Comparison of ENCODE assay signal across 21 mouse cellular contexts in genomic region chr10:85541481-85541880, GRCm38 (mm10).
"Had no signal": no experiment of that assay in that cellular context is flagged by ENCODE, and none has a peak within 500 bp of the region (broad histone marks: within the 10 kb centered on the region; RNA-seq: fewer than 3 reads in every experiment).

No protein-coding gene starts in this region.

- H3K36me3 ChIP-seq: limb, embryonic 10.5 days; limb, embryonic 13.5 days; liver, embryonic 12.5 days; liver, embryonic 15.5 days; lung, embryonic 15.5 days; midbrain, embryonic 15.5 days; neural tube, embryonic 12.5 days; neural tube, embryonic 15.5 days had no signal

- H3K27ac ChIP-seq: layer of hippocampus, adult 2 months; limb, embryonic 10.5 days; limb, embryonic 13.5 days; liver, embryonic 12.5 days; liver, embryonic 15.5 days; lung, embryonic 15.5 days; midbrain, embryonic 15.5 days; neural tube, embryonic 12.5 days had no signal

- H3K9me3 ChIP-seq: limb, embryonic 10.5 days; limb, embryonic 13.5 days; liver, embryonic 12.5 days; liver, embryonic 15.5 days; lung, embryonic 15.5 days; midbrain, embryonic 15.5 days; neural tube, embryonic 12.5 days; neural tube, embryonic 15.5 days had no signal

- H3K4me3 ChIP-seq: layer of hippocampus, adult 2 months; limb, embryonic 10.5 days; limb, embryonic 13.5 days; liver, embryonic 12.5 days; liver, embryonic 15.5 days; lung, embryonic 15.5 days; megakaryocyte, embryonic 14.5 days; midbrain, embryonic 15.5 days; neural tube, embryonic 12.5 days; neural tube, embryonic 15.5 days had no signal

- H3K4me2 ChIP-seq: limb, embryonic 13.5 days; liver, embryonic 12.5 days; liver, embryonic 15.5 days; lung, embryonic 15.5 days; midbrain, embryonic 11.5 days; midbrain, embryonic 15.5 days; neural tube, embryonic 12.5 days; neural tube, embryonic 15.5 days had no signal

- H3K4me1 ChIP-seq: liver, embryonic 12.5 days; liver, embryonic 15.5 days; lung, embryonic 15.5 days; megakaryocyte, embryonic 14.5 days had no signal

- H3K27me3 ChIP-seq: limb, embryonic 13.5 days; liver, embryonic 12.5 days; liver, embryonic 15.5 days; lung, embryonic 15.5 days; megakaryocyte, embryonic 14.5 days; midbrain, embryonic 15.5 days; neural tube, embryonic 15.5 days had no signal

- ATAC-seq: liver, embryonic 12.5 days; midbrain, embryonic 15.5 days had no signal

- H3K9ac ChIP-seq: limb, embryonic 13.5 days; liver, embryonic 12.5 days; liver, embryonic 15.5 days; lung, embryonic 15.5 days; midbrain, embryonic 15.5 days; neural tube, embryonic 12.5 days; neural tube, embryonic 15.5 days had no signal

- DNase-seq: kidney, adult 9 months; kidney, postnatal 25 days; layer of hippocampus, adult 9-11 months; liver; lung, postnatal 10 days; lung, postnatal 36 days; right cerebral cortex, postnatal 14 days; right cerebral cortex, postnatal 4 days; thymus, adult 18-20 months; thymus, postnatal 4 days had no signal
